Mouse (Mus musculus): ENCODE data around the gene Rps6kl1. TPM values are rescaled to one million over a fixed set of nuclear protein-coding genes. Genes with fewer than 3 reads are reported as not detected.
A peak's percentile ranks its signal among the peaks of the same experiment; 100 is the strongest.
"Not testable (repeated sequence)": the region's sequence is repeated elsewhere in the genome, so short reads cannot be mapped to it uniquely, and the experiment has no call there.

Rps6kl1 gene
- total RNA-seq, 2 experiments from 2014 or later, result not detected

DNA sequence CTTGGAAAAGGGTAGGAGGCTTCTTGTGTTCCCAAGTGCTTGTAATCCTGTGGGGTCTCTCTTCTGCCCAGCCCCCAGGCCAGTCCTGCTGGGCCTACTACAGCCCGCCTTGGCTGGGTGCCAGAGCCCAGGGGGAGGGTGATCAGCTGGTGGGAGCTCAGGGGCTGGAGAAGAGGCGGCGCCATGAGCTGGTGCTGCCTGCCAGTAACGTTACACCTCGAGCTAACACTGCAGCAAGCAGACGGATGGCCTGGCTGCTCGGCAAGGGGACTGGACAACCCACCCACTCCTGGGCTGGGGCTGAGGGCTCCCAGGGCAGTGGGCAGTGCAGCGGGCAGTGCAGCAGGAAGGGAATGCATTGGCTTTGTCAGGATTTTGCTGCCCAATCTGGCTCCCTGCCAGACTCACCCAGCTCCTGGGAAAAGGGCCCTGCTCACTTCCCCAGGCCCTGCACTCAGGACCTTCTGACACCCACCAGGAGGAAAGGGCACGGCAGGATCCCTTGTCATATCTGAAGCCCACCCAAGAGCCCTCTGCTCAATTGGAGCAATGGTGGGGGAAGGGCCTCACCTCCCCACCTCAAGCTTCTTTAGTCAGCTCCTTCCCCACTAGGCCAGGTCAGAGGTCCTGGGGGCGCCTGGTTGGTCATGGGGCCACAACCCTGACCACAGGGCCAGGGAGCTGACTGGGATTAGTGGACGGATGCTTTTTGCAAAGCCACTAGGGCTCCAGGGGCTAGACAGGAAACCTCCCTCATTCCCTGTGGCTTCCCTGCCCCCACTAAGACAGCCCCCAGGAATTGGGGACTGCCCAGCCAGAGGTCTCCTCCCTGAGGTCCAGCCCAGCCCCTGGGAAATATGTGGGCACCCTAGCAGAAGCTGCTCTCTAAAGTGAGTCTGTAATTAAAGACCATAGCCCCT, 25.1 kb upstream of the Rps6kl1 start:
- ATAC-seq (replicated peaks; ENCODE audit: poor library complexity, severe bottlenecking), result no peak

DNA sequence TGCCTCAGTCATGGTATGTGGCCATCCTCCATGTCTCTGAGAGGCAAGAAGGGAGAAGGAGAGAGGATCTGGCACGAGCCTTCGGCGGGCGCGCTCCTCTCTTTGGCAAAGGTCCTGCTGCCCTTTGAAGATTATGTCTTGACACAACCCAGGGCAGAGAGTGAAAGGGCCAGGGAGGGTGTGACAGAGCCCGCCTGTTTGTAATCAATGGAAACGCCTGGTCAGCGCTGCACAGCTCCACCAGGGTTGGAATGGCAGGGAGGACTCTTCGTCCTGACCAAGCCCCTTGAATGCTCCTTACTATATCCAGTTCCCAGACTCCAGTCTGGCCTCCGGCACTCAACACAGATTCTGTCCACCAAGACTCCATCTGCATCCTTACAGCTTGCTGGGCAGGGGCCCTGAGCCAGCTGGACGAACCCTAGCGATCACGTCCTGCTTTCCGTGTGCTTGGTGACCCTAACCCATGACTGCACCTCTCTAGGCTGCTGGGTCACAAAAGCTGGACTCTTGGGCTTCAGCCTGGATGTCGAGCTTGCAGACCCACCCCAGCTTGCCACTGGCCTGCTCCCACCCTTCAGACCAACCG, 24.1 kb upstream of the Rps6kl1 start:
- ATAC-seq (replicated peaks; ENCODE audit: poor library complexity, severe bottlenecking), result no peak

DNA sequence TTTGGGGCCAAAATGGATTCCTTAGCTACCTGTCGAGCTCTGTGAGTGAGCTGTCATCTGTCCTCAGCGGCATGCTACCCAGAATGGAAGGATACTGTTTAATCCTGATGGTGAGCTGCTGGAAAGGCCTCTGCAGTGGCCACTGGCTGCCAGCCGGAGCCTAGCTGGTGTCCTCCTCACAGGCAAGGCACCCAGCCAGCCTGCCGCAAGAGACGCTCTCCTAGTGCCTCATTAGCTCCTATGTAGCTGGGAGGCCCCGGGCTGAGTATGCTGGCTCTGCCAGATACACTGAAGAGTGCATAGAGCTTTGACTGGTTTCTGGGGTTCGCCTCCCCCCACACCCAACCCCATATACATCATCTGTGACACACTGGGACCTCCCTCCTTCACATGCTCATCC, 23.0 kb upstream of the Rps6kl1 start:
- ATAC-seq (replicated peaks; ENCODE audit: poor library complexity, severe bottlenecking), result no peak

DNA sequence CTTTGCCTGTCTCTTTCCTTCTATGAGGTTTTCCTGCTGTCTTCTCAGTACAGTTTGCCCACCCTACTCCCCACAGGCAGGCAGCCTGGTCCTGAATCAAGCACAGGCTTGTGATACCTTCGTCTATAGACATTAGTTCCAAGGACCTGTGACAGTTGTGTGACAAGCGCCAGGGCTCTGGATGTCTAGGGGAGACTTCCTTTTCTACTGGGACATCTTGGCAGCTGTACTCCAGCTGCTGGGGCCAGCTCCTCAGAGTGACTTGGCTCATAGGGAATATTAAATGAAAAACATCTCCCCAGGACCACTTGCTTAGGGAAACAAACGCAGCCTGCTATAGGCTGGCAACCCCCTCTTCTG, 19.9 kb upstream of the Rps6kl1 start:
- no peak for ATAC-seq (replicated peaks; ENCODE audit: poor library complexity, severe bottlenecking)

DNA sequence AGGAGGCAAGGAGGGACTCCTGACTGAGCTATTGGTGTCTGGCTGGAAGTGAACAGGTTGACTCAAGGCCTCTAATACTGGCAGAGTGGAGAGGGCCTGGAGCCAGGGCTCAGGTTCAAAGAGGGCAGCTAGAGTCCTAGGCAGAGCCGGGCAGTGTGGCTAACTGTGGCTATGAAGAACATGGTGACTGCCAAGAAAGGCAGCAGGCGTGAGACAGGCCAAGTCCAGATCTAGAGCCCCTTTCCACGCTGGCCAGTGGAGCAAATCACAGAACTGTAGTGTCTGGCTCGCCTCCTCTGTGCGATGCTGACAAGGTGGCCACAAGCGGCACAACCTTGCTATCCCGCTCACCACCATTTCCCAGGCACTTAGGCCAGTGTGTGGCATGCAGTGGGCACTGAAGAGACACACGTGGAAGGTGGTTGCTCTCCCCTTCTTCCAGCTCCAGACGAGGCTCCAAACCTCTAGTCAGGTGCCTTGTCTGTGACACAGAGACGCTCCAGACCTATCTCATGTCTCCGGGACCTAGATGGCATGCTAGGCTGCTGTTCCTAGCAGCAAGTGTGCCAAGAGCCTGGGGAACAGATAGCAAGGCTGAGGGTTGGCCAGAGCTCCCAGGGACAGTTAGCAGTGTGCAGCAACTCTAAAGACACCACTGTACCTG, 19.4 kb upstream of the Rps6kl1 start:
- ATAC-seq (replicated peaks; ENCODE audit: poor library complexity, severe bottlenecking), result no peak

DNA sequence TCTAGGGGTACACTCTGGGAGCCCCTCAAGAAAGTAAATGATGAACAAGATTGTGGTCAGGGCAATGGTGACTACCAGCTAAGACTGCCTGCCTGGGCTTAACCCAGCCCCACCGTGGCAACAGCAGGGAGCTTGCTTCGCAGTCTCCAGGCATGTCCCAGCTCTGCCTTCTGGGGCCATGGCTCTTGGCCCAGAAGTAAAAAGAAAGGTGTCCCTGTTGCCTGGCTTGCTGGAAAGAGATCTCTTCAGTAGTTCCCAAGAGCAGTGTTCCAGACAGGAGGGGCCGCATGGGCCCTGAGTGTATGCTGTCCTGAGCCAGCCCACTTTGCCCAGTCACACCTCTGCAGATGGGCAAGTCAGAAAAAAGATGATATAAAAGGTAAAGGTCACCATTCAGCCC, 18.8 kb upstream of the Rps6kl1 start:
- ATAC-seq (replicated peaks; ENCODE audit: poor library complexity, severe bottlenecking), result no peak

DNA sequence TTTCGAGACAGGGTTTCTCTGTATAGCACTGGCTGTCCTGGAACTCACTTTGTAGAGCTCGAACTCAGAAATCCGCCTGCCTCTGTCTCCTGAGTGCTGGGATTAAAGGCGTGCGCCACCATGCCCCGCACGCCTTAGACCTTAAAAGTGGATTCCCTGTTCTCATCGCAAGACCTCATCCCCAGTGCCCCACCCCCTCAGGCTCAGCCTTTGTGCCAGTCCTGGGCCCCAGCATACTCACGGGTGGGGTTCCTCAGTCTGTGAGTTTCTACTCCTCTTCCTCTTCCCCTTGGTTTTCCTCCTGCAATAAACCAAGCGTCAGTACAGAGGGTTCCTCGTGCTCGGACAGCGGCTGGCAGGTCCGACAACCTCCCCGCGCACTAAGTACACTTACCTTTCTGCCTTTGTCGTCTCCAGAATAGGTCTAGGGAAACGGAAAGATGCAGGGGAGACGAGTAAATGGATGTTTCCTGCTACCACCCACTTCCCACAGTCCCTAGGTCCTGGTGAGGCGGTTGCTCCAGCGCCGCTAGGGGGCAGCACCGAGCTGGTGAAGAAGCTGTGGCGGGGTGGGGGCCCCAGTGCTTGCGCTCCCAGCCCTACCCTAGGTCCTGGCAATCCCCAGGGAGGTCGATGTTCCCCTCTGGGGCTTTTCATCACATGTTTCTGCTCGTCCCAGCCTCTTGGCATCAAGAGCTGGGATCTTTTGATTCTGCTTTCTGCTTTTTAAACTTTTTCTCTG, 18.2 kb upstream of the Rps6kl1 start:
- ATAC-seq (replicated peaks; ENCODE audit: poor library complexity, severe bottlenecking), result peak; percentile 89

DNA sequence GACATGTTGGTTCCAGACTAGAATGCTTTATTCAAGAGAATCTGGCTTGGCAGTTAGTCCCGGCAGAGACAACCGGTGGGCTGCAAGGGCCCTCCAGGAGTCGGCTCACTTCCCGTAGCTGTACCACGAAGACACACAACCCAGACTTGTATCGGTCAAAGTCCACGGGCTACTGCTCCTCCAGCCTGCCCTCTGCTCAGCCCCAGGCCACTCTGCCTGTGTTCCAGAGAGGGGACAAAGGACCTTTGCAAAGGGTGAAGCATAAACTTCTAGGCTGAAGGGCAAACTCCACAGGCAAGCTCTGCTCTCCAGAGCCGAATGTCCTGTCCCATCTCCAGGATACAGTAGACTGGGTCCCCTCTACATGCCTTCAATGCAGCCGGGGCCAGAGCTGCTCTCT, 15.6 kb upstream of the Rps6kl1 start:
- ATAC-seq (replicated peaks; ENCODE audit: poor library complexity, severe bottlenecking), result no peak

DNA sequence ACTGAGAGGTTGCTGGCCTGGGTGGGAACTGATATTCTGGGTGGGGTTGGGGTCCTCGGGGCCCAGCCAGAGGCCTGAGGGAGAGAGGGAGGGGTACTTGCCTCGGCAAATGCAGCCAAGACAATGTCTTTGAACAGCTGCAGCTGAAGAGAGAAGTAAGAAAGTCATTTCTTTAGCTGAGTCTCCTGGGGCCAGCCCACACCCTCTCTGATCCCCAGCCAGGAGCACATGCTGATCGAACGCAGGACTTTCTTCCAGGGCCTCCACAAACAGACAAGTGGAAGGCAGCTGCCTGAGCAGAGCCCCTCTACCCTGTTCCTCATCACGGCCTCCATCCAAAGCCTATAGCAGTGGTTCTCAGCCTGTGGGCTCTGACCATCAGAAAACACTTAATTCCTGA, 13.9 kb upstream of the Rps6kl1 start:
- no peak for ATAC-seq (replicated peaks; ENCODE audit: poor library complexity, severe bottlenecking)

DNA sequence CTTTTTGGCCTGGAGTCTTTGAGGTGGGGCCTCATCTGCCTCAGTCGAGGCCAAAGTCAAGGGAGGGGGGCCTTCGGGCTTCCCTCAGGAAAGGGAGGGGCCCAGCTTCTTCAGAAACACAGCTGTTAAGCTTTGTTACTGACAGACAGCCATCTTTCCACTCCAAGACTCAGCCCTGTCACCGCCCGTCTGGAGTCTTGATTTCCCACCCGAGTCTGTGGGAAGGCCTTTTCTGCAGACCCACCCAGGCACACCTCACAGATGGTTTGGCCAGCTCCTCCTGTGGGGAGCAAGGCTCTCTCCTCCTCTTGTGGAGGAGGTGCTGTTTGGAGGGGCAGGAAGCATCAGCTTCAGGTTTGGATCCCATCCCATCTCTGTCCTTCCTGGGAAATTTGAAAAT, 8.5 kb upstream of the Rps6kl1 start:
- no peak for ATAC-seq (replicated peaks; ENCODE audit: poor library complexity, severe bottlenecking)

DNA sequence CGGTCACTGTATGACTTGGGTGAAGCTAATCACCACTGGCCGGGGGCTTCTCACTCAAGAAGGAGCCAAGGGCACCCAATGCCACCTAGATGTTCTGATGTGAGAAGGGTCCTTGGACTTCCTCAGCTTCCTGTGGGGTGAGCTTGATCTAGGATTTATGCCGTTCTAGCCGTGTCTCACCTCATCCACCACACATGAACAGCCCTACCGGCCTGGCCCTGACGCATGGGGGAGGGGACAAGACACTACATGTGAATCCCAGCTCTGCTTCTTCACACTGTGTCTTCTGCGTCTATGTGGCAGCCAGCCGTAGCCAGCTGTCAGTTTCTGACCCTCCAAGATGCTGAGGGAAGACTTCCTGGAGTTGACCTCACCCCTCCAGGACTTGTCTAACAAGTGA, 7.7 kb upstream of the Rps6kl1 start:
- ATAC-seq (replicated peaks; ENCODE audit: poor library complexity, severe bottlenecking), result no peak

DNA sequence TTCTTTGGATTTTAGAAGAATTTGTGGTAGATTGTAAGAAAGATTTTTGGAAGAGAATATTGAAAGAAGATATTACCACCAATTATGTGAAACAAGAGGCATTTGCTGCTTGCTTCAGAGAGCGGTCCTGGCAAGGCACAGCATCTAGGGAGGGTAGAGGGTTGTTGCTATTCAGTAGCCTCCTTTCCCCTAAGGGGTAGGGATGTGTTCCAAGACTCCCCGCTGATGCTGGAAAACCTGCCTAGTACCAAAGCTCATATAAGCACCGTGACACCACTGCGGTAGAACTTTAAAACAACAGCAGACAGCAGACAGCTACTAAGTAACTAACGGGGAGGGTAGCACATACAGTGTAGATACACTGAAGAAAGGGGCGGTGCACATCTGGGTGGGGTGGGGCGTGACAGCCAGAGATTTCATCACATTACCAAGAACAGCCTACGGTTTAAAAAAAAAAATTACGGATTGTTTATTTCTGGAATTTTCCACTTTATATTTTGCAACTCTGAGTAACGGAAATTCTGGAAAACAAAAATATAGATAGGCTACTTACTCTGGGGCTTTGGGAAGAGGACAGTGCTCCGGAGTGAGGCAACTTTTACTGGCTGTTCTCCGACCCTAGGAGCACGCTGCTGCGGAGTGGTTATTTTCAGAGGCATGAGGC, 6.9 kb upstream of the Rps6kl1 start:
- no peak for ATAC-seq (replicated peaks; ENCODE audit: poor library complexity, severe bottlenecking)

DNA sequence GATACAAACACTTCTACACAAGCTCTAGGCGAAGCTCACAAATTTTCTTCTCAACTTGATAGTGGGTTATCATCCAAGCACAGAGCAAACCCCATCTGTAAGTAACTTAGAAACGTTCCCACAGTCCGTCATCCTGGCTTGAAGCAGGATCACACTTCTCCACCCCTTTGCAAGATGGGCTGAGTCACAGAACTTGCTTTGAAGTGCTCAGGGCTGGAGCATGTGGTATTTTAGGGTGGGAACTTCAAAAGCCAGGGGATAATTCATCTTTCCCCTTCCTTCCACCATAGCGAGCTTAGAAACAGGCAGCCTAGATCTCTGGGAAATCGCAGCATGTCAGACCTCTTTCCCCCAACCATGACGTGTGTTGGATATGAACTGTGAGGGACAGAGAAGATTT, 5.3 kb upstream of the Rps6kl1 start:
- ATAC-seq (replicated peaks; ENCODE audit: poor library complexity, severe bottlenecking), result no peak

DNA sequence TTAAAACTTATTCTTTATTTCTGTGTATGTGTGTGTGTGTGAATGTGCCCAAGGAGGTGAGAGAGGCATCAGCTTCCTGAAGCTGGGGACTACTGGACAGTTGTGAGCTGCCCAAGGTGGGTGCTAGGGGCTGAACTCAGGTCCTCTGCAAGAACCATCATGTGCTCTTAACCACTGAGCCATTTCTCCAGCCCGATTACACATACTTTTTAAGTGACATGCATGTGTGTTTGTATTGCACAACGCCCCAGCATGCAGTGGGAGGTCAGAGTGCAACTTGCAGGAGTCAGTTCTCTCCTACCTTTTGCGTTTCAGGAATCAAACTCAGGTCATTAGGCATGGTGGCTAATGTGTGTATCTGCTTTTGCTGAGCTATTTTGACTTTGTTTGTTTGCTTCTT, 1.9 kb upstream of the Rps6kl1 start:
- peak; percentile 65 for ATAC-seq (replicated peaks; ENCODE audit: poor library complexity, severe bottlenecking)

DNA sequence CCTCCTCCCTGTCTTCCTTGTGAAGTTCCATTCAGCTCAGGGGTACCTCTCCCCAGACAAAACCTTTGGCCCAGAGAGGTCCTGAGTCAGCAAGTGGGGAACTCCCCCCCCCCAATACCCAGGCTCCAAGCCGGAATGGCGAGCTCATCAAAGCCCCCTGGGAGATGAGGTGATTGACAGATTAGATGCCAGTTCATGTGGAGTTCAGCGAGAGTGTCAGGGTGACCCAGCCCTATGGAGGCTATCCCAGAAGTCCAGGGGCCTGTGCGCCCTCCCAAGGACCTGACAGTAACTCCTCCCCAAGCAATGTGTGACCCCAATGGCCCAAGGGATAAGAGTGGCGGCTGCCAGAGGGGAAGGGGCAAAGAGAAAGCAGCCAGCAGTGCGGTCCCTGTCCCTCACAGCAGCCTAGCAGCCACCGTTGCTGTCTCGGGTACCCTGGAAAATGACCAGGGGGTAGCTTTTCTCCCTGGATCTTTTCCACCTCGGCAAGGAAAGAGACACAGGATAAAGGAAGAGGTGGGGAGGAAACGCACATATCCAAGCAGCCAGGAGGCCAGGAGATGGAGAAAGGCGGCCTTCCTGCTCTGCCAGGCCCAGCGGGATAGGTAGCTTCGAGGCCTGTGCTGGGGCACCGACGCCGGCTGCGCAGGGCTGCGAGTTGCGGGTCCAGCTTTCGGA, 603 bp downstream of the Rps6kl1 start:
- ATAC-seq (replicated peaks; ENCODE audit: poor library complexity, severe bottlenecking), result no peak

DNA sequence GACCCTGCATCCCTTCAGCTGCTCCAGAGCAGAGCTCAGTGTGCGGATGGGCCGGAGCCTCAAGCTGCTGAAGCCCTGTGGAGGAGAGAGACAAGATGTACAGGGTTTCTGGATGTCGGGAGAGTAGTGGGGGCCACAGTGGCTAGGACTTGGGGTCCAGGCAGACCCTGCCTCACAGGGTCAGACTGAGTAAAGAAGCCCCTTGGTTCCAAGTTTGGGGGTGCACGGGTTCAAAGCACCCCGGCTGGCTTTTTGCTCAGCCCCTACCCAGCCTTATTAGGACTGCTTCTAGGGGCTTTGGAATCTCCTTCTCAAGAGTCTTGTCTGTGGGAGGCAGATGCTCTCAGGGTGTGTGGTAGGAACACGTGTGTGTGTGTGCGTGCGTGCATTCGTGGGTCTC, 4.2 kb downstream of the Rps6kl1 start:
- no peak for ATAC-seq (replicated peaks; ENCODE audit: poor library complexity, severe bottlenecking)

DNA sequence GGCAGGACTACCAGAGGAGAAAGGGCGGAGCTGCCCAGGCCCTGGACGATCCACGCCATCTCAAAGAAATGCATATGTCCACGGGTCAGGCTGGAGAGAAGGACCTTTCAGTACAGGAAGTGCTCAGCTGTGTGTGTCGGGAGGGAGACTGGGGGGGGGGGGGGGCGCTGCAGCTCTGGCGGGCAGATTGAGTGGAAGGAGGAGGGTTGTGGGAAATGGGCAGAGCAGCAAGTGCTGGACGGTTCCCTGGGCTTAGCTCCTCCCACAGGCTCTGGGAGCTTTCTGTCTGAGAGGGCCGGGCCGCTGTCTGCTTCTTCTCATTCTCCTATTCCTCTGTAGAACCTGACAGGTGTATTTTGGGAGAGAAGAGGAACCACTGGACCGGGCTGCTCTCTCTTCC, 4.7 kb downstream of the Rps6kl1 start:
- ATAC-seq (replicated peaks; ENCODE audit: poor library complexity, severe bottlenecking), result peak; percentile 34

DNA sequence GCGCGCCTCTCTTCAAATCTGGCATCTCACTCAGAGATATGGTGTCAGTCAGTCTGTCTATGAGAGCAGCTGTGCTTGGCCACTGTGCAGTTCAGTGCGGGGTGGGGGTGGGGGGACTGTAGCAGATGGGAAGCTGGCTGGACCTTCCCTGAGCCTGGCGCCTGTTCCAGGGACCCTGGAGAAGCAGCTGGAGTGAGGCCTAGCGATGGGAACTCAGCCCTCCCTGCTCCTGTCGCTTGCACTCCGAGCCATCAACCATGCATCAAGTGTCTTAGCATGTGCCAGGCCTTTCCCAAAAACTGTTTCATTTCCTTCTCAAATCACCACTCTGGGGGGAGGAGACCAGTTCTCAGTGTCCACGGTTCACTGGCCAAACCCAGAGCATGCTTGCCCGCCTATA, 5.4 kb downstream of the Rps6kl1 start:
- no peak for ATAC-seq (replicated peaks; ENCODE audit: poor library complexity, severe bottlenecking)

DNA sequence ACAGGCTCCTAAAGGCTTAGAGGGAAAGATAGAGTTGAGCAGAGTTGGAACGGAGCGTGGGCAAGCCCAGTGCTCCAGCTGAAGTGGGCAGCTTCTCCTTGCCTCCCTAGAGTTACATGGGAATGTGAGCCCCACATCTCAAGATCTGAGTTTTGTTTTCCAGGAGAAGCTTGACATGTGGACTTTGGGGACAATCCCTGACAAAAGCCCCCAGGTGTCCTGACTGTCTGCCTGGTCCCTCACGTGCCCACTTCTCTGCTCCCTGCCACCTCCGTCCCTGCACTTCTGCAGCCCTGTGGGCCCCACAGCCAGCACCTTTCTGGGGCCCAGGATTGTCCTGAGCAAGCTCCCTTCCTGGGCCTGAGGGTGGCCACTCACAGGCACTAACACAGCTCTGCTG, 6.2 kb downstream of the Rps6kl1 start:
- ATAC-seq (replicated peaks; ENCODE audit: poor library complexity, severe bottlenecking), result no peak

DNA sequence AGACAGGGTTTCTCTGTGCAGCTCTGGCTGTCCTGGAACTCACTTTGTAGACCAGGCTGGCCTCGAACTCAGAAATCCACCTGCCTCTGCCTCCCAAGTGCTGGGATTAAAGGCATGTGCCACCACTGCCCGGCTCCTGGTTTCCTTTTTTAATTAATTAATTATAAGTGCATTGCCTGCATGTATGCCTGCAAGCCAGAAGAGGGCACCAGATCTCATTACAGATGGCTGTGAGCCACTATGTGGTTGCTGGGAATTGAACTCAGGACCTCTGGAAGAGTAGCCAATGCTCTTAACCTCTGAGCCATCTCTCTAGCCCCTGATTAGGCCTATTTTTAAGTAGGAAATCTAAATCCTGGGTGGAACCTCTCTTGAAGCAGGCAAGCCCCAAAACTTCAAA, 6.8 kb downstream of the Rps6kl1 start:
- ATAC-seq (replicated peaks; ENCODE audit: poor library complexity, severe bottlenecking), result not testable (repeated sequence)
